Mouse (Mus musculus) midbrain, embryonic 11.5 days (tissue): ENCODE data around the gene Tmem151b. TPM values are rescaled to one million over a fixed set of nuclear protein-coding genes. Genes with fewer than 3 reads are reported as not detected.

Experiments used
- ATAC-seq: fragments of 200-750 bp; cut with Nextera tagmentation; 2 replicates; pipeline ENCODE4 v1.8.0; 2017; ENCODE audit warnings: moderate TSS enrichment, moderate library complexity; ENCODE audit not compliant: low FRiP score
- DNase-seq: peaks from one replicate; pipeline ENCODE4 v3.0.0; 2015; ENCODE audit warnings: low spot score; ENCODE audit errors: missing footprints
- H3K27ac ChIP-seq: fragments of 300-500 bp; sonication (generic); 2 replicates; pipeline ENCODE4 v1.5.1; 2014; ENCODE audit warnings: low read depth, low read length
- H3K27me3 ChIP-seq: fragments of 300-500 bp; sonication (generic); 2 replicates; pipeline ENCODE4 v1.6.1; 2014; ENCODE audit warnings: mild to moderate bottlenecking, low read length, moderate library complexity, mixed read lengths; ENCODE audit not compliant: control insufficient read depth, insufficient read depth
- H3K36me3 ChIP-seq: fragments of 300-500 bp; sonication (generic); 2 replicates; pipeline ENCODE4 v1.6.1; 2014; ENCODE audit warnings: mild to moderate bottlenecking, low read length, moderate library complexity, mixed read lengths; ENCODE audit not compliant: control insufficient read depth, insufficient read depth
- H3K4me1 ChIP-seq: fragments of 300-500 bp; sonication (generic); 2 replicates; pipeline ENCODE4 v1.6.1; 2014; ENCODE audit warnings: low read length; ENCODE audit not compliant: control insufficient read depth, insufficient read depth
- H3K4me2 ChIP-seq: fragments of 300-500 bp; sonication (generic); 2 replicates; pipeline ENCODE4 v1.6.1; 2014; ENCODE audit warnings: mild to moderate bottlenecking, moderate library complexity
- H3K4me3 ChIP-seq: fragments of 300-500 bp; sonication (generic); 2 replicates; pipeline ENCODE4 v1.5.1; 2014; ENCODE audit warnings: low read depth, low read length
- H3K9ac ChIP-seq: fragments of 300-500 bp; sonication (generic); 2 replicates; pipeline ENCODE4 v1.6.1; 2014; ENCODE audit warnings: low read length
- H3K9me3 ChIP-seq: fragments of 300-500 bp; sonication (generic); 2 replicates; pipeline ENCODE4 v1.6.1; 2016; ENCODE audit warnings: low read length; ENCODE audit not compliant: control insufficient read depth
- WGBS: fragments of 180-500 bp; shearing (Covaris S2); extraction: QIAGEN DNeasy Blood & Tissue Kit; methylation state at CpG from one replicate; pipeline ENCODE4 v1.1.7; 2014; 5-methylcytosine and 5-hydroxymethylcytosine counted together
- polyA plus RNA-seq: library from polyadenylated mRNA; unstranded; fragments of >200 nt; fragmentation: Nextera tagmentation; extraction: Ambion mirVana; gene quantifications from 2 replicates; pipeline ENCODE4 v1.2.1, GENCODE M21; 2014

Gene Tmem151b
- polyA plus RNA-seq, 1 experiment from 2014 or later, result 6.2 TPM

DNA sequence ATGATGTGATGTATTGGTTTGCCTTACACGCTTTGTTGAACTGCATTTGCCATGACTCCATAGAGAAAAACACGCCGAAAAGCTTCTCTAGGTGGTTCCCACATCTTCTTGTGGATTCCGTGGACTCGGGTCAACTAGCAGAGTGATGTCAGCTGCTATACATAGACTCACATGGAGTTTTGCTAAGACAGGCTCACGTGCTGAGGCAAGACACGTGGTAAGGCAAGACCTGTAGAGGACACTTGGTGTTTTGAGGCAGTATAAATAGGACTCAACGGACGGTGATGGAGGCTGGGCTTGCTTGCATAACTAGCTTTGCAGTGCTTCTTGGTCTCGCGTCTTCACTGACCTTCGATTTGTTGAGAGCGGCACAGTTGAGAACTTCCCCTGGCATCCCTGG is 51.1 kb downstream of the Tmem151b start:
- Histone ChIP-seq H3K4me3 (no peak overlapping the region), H3K9me3 (no peaks in the 10 kb centered on the region), H3K36me3 (no peaks in the 10 kb centered on the region), H3K27me3 (no peaks in the 10 kb centered on the region), H3K27ac (no peak overlapping the region), H3K4me2 (no peak overlapping the region), H3K4me1 (peaks cover 2% of the 10 kb centered on the region; the same call in 1 of the 2 replicates), H3K9ac (no peak overlapping the region)
- no peak for ATAC-seq
- no peak for DNase-seq
- WGBS, result 86% methylated on average over 13 of the region's 13 CpGs

DNA sequence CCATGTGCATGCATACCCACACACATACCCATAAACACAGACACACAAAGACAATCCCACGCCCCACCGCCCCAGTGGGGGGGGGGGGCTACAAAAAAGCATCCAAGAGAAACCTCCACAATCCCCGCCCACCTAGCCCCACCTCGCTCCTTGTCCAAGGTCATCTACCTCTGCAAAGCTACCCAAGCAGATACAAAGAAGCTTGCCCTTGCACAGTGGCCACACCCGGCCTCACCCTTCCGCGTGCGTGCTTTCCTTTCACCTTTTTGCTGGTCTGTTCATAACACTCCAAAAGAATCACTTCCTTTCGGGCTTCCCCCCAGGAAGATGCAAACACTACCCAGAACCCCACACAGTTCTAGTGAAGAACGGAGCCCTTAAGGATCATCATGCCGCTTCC is 54.1 kb downstream of the Tmem151b start:
- Histone ChIP-seq H3K9ac (no peak overlapping the region), H3K4me1 (no peaks in the 10 kb centered on the region), H3K27ac (no peak overlapping the region), H3K4me3 (no peak overlapping the region), H3K4me2 (no peak overlapping the region), H3K9me3 (no peaks in the 10 kb centered on the region), H3K36me3 (no peaks in the 10 kb centered on the region), H3K27me3 (no peaks in the 10 kb centered on the region)
- 83% methylated on average over 11 of the region's 11 CpGs for WGBS
- DNase-seq, result no peak
- no peak for ATAC-seq

Other genes starting within 250 kb of the Tmem151b start
- gene Cdc5l, start 115.9 kb downstream of the Tmem151b start, polyA plus RNA-seq, result 87.9 and 91.6 TPM in 2 replicates
- gene Spats1, start 74.3 kb downstream of the Tmem151b start, polyA plus RNA-seq, result 0.40 and 0.46 TPM in 2 replicates
- 13.5 and 18.1 TPM in 2 replicates for gene Aars2, start 42.8 kb downstream of the Tmem151b start, polyA plus RNA-seq
- 1.7 and 2.0 TPM in 2 replicates for gene Tcte1, start 26.2 kb downstream of the Tmem151b start, polyA plus RNA-seq
- gene Nfkbie, start 6.0 kb upstream of the Tmem151b start, polyA plus RNA-seq, result 7.8 and 9.0 TPM in 2 replicates
- 97.2 and 102 TPM in 2 replicates for gene Slc35b2, start 14.2 kb upstream of the Tmem151b start, polyA plus RNA-seq
- 1,614 and 1,690 TPM in 2 replicates for gene Hsp90ab1, start 23.6 kb upstream of the Tmem151b start, polyA plus RNA-seq
- gene Slc29a1, start 49.9 kb upstream of the Tmem151b start, polyA plus RNA-seq, result 45.1 and 46.8 TPM in 2 replicates
- 0.21 TPM in 1 of 2 replicates, not detected in the other for gene Mymx, start 52.4 kb upstream of the Tmem151b start, polyA plus RNA-seq
- 0.52 and 0.84 TPM in 2 replicates for gene Capn11, start 109.6 kb upstream of the Tmem151b start, polyA plus RNA-seq
- 111 and 114 TPM in 2 replicates for gene Mrpl14, start 136.6 kb upstream of the Tmem151b start, polyA plus RNA-seq
- gene Tmem63b, start 137.2 kb upstream of the Tmem151b start, polyA plus RNA-seq, result 43.3 and 49.3 TPM in 2 replicates
- gene 1600014C23Rik, start 184.2 kb upstream of the Tmem151b start, polyA plus RNA-seq, result 0.48 TPM in 1 of 2 replicates, not detected in the other